Mouse (Mus musculus) kidney, embryonic 14.5 days (tissue): Measurements from ENCODE around the gene Cux2. TPM values are rescaled to one million over a fixed set of nuclear protein-coding genes. Genes with fewer than 3 reads are reported as not detected.

ENCODE experiments used
- ATAC-seq: fragments of 200-750 bp; cut with Nextera tagmentation; 2 replicates; pipeline ENCODE4 v1.8.0; 2017; ENCODE audit warnings: moderate number of reproducible peaks, mild to moderate bottlenecking, moderate TSS enrichment, moderate library complexity; ENCODE audit not compliant: low FRiP score, low TSS enrichment
- H3K27ac ChIP-seq: fragments of 300-500 bp; sonication (generic); 2 replicates; pipeline ENCODE4 v1.5.1; 2014; ENCODE audit warnings: low read depth, mild to moderate bottlenecking, low read length, moderate library complexity, mixed read lengths
- H3K27me3 ChIP-seq: fragments of 300-500 bp; sonication (generic); 2 replicates; pipeline ENCODE4 v1.6.1; 2014; ENCODE audit warnings: mild to moderate bottlenecking, low read length; ENCODE audit not compliant: control insufficient read depth, insufficient read depth
- H3K36me3 ChIP-seq: fragments of 300-500 bp; sonication (generic); 2 replicates; pipeline ENCODE4 v1.6.1; 2014; ENCODE audit warnings: low read length, mixed read lengths; ENCODE audit not compliant: control insufficient read depth, insufficient read depth
- H3K4me1 ChIP-seq: fragments of 300-500 bp; sonication (generic); 2 replicates; pipeline ENCODE4 v1.6.1; 2014; ENCODE audit warnings: low read length, mixed read lengths; ENCODE audit not compliant: control insufficient read depth, insufficient read depth
- H3K4me2 ChIP-seq: fragments of 300-500 bp; sonication (generic); replicated peaks from 2 replicates; pipeline ENCODE4 v1.6.1; 2014; ENCODE audit warnings: low read depth, mild to moderate bottlenecking, low read length
- H3K4me3 ChIP-seq: fragments of 300-500 bp; sonication (generic); 2 replicates; pipeline ENCODE4 v1.5.1; 2014; ENCODE audit warnings: mild to moderate bottlenecking, low read length
- H3K9ac ChIP-seq: fragments of 300-500 bp; sonication (generic); 2 replicates; pipeline ENCODE4 v1.6.1; 2014; ENCODE audit warnings: low read depth, mild to moderate bottlenecking, low read length, moderate library complexity
- H3K9me3 ChIP-seq: fragments of 300-500 bp; sonication (generic); 2 replicates; pipeline ENCODE4 v1.6.1; 2016; ENCODE audit warnings: low read length; ENCODE audit not compliant: control insufficient read depth
- WGBS: fragments of 180-500 bp; shearing (Covaris S2); extraction: QIAGEN DNeasy Blood & Tissue Kit; methylation state at CpG from one replicate; pipeline ENCODE4 v1.1.7; 2014; 5-methylcytosine and 5-hydroxymethylcytosine counted together
- polyA plus RNA-seq: library from polyadenylated mRNA; unstranded; fragments of >200 nt; fragmentation: Nextera tagmentation; extraction: Ambion mirVana; gene quantifications from 2 replicates; pipeline ENCODE4 v1.2.1, GENCODE M21; 2014

Cux2 gene
- polyA plus RNA-seq, 1 experiment from 2014 or later, result 15.1 TPM

DNA sequence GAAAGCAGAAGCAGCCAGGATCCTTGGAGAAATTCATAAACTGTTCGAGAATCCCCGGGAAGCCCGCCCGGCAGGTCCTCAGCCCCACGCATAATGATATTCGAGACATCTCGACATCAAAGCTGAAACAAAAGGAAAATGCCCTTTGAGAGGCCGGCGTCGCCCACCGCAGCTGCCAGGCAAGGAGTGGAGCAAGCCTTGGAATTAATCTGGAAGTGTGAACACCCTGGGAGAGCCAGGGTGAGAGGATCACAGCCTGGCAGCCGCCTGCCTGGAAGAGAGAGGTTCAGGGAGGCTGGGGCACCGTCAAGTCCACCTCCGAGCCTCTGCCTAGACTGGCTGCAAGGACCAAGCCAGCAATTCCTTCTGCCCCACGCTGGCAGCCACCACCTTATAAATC is 3.7 kb upstream of the Cux2 start:
- H3K4me2 ChIP-seq, result peak overlapping the region; percentile 4; the same call in 1 of the 2 replicates
- no peaks in the 10 kb centered on the region for H3K36me3 ChIP-seq
- H3K4me3 ChIP-seq, result no peak overlapping the region
- no peak for ATAC-seq
- 13% methylated on average over 15 of the region's 15 CpGs for WGBS
- peaks cover 8% of the 10 kb centered on the region for H3K9me3 ChIP-seq
- H3K9ac ChIP-seq, result no peak overlapping the region
- peaks cover 10% of the 10 kb centered on the region; the same call in 1 of the 2 replicates for H3K4me1 ChIP-seq
- H3K27ac ChIP-seq, result no peak overlapping the region
- peaks cover 6% of the 10 kb centered on the region; the same call in 1 of the 2 replicates for H3K27me3 ChIP-seq

DNA sequence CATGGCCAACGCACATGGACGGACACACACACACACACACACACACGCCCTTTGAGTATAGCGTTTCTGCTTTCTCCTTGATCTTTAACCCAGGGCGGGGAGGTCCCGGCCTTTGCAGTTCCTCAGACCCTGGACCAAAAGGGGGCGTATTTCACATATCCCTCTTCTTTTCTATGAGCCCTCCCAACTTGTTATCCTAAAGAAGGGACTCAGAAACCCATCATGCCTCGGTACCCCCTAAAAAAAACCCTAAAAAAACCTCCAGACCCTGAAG is 867 bp upstream of the Cux2 start:
- H3K9me3 ChIP-seq, result no peaks in the 10 kb centered on the region
- peaks cover 8% of the 10 kb centered on the region; the same call in 1 of the 2 replicates for H3K27me3 ChIP-seq
- no peak overlapping the region for H3K9ac ChIP-seq
- peak overlapping the region; percentile 80 for H3K4me2 ChIP-seq
- peak overlapping the region; percentile 90 for H3K4me3 ChIP-seq
- WGBS, result 7% methylated on average over 8 of the region's 8 CpGs
- H3K36me3 ChIP-seq, result no peaks in the 10 kb centered on the region
- H3K4me1 ChIP-seq, result peaks cover 26% of the 10 kb centered on the region
- no peak for ATAC-seq
- no peak overlapping the region for H3K27ac ChIP-seq

DNA sequence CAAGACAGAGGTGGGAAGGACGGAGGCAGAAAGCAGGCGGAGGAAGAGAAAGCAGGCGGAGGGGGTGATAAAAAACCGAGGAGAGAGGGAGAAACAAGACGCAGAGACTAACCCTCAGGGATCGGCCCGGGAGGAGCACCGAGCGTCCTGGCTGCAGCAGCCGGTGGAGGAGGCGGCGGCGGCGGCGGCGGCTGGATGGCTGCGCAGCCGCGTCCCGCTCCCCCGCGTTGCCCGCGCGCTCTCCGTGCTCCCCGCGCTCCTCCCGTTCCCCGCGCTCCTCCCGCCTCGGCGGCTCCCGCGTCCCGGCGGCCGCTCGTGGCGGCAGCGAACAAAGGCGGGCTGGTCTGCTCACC is 262 bp downstream of the Cux2 start:
- peak overlapping the region; percentile 80 for H3K4me2 ChIP-seq
- H3K9me3 ChIP-seq, result no peaks in the 10 kb centered on the region
- peak overlapping the region; percentile 90 for H3K4me3 ChIP-seq
- H3K9ac ChIP-seq, result peak overlapping the region; percentile 77
- H3K36me3 ChIP-seq, result no peaks in the 10 kb centered on the region
- peak overlapping the region; percentile 82 for H3K27ac ChIP-seq
- H3K4me1 ChIP-seq, result peaks cover 26% of the 10 kb centered on the region
- peaks cover 8% of the 10 kb centered on the region; the same call in 1 of the 2 replicates for H3K27me3 ChIP-seq
- WGBS, result 0% methylated on average over 9 of the region's 43 CpGs
- ATAC-seq, result peak; percentile 28; the same call in 1 of the 2 replicates

GRCm38 (mm10) chr5:122048686-122049663 is 927 bp downstream of the Cux2 start:
- H3K4me2 ChIP-seq, result peak overlapping the region; percentile 80
- no peaks in the 10 kb centered on the region for H3K9me3 ChIP-seq
- peak overlapping the region; percentile 82; the same call in 1 of the 2 replicates for H3K27ac ChIP-seq
- H3K4me1 ChIP-seq, result peaks cover 26% of the 10 kb centered on the region
- peak overlapping the region; percentile 77 for H3K9ac ChIP-seq
- ATAC-seq, result 0 out of 2 replicates have a peak, but pooled peaks have one; percentile 32
- H3K27me3 ChIP-seq, result peaks cover 8% of the 10 kb centered on the region; the same call in 1 of the 2 replicates
- WGBS, result under 1% methylated on average over 51 of the region's 52 CpGs
- no peaks in the 10 kb centered on the region for H3K36me3 ChIP-seq
- H3K4me3 ChIP-seq, result peak overlapping the region; percentile 90

GRCm38 (mm10) chr5:122048252-122048651 is 1.6 kb downstream of the Cux2 start:
- WGBS, result 2% methylated on average over 20 of the region's 20 CpGs
- H3K9ac ChIP-seq, result peak overlapping the region; percentile 32; the same call in 1 of the 2 replicates
- peaks cover 22% of the 10 kb centered on the region for H3K4me1 ChIP-seq
- H3K27ac ChIP-seq, result no peak overlapping the region
- ATAC-seq, result no peak
- peak overlapping the region; percentile 90 for H3K4me3 ChIP-seq
- H3K4me2 ChIP-seq, result peak overlapping the region; percentile 80
- no peaks in the 10 kb centered on the region for H3K36me3 ChIP-seq
- no peaks in the 10 kb centered on the region for H3K9me3 ChIP-seq
- peaks cover 8% of the 10 kb centered on the region; the same call in 1 of the 2 replicates for H3K27me3 ChIP-seq

- H3K9me3 ChIP-seq, result no peaks in the 10 kb centered on the region
- H3K9ac ChIP-seq, result peak overlapping the region; percentile 5; the same call in 1 of the 2 replicates
- H3K4me3 ChIP-seq, result peak overlapping the region; percentile 90
- ATAC-seq, result no peak
- 55% methylated on average over 5 of the region's 5 CpGs for WGBS
- H3K36me3 ChIP-seq, result no peaks in the 10 kb centered on the region
- peak overlapping the region; percentile 80 for H3K4me2 ChIP-seq
- peaks cover 8% of the 10 kb centered on the region; the same call in 1 of the 2 replicates for H3K27me3 ChIP-seq
- peaks cover 22% of the 10 kb centered on the region for H3K4me1 ChIP-seq
- no peak overlapping the region for H3K27ac ChIP-seq
These were observed 2.1 kb downstream of the Cux2 start for GRCm38 (mm10) chr5:122047791-122048190.

- Histone ChIP-seq H3K27ac (no peak overlapping the region), H3K4me3 (no peak overlapping the region), H3K27me3 (peaks cover 3% of the 10 kb centered on the region; the same call in 1 of the 2 replicates), H3K36me3 (no peaks in the 10 kb centered on the region), H3K4me2 (no peak overlapping the region), H3K9me3 (no peaks in the 10 kb centered on the region), H3K4me1 (peaks cover 18% of the 10 kb centered on the region), H3K9ac (no peak overlapping the region)
- no peak for ATAC-seq
- 69% methylated on average over 11 of the region's 11 CpGs for WGBS
These were observed 6.3 kb downstream of the Cux2 start for GRCm38 (mm10) chr5:122043567-122043966.

DNA sequence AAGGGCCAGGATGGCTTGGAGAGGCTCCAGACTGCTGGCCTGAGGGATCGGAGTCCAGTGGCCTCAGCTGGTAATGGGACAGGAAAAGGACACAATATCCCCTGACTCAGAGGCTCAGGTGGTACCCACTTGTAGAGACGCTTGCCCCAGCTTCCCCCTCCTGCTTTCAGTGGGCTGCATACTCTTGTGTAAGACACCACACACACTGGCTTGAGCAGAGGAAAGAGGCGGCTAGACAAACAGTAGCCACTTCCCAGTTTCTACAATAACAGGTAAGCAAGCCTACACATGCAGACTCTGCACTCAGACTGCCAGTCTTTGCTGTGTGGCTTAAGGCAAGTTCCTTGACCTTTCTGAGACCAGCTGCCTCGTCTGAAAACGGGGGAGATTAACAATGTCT is 14.6 kb downstream of the Cux2 start:
- H3K9ac ChIP-seq, result no peak overlapping the region
- H3K36me3 ChIP-seq, result peaks cover 6% of the 10 kb centered on the region
- no peak overlapping the region for H3K27ac ChIP-seq
- H3K27me3 ChIP-seq, result no peaks in the 10 kb centered on the region
- no peak overlapping the region for H3K4me3 ChIP-seq
- H3K4me2 ChIP-seq, result no peak overlapping the region
- H3K4me1 ChIP-seq, result no peaks in the 10 kb centered on the region
- peaks cover 9% of the 10 kb centered on the region; the same call in 1 of the 2 replicates for H3K9me3 ChIP-seq
- ATAC-seq, result no peak
- 76% methylated on average over 5 of the region's 5 CpGs for WGBS

- Histone ChIP-seq H3K9me3 (peaks cover 9% of the 10 kb centered on the region; the same call in 1 of the 2 replicates), H3K4me1 (no peaks in the 10 kb centered on the region), H3K27me3 (no peaks in the 10 kb centered on the region), H3K27ac (no peak overlapping the region), H3K4me3 (no peak overlapping the region), H3K4me2 (no peak overlapping the region), H3K9ac (no peak overlapping the region), H3K36me3 (peaks cover 6% of the 10 kb centered on the region)
- no peak for ATAC-seq
- 47% methylated on average over 4 of the region's 4 CpGs for WGBS
These were observed 16.8 kb downstream of the Cux2 start for GRCm38 (mm10) chr5:122033167-122033478.
